Mouse (Mus musculus): ENCODE data around the gene Zc3h7a. TPM values are rescaled to one million over a fixed set of nuclear protein-coding genes. Genes with fewer than 3 reads are reported as not detected.
A peak's percentile ranks its signal among the peaks of the same experiment; 100 is the strongest.

Gene Zc3h7a
- 10 to 100 TPM; 54.2 to 68.5 TPM for total RNA-seq (2021)
- long read RNA-seq, experiment 1, transcript Zc3h7a-201 (23 exons, 3,825 nt) = major isoform, 18 of 44 reads
- long read RNA-seq, experiment 1, partial matches to known transcripts = 5 of 44 reads
- long read RNA-seq, experiment 1, other reads (novel, unspliced or antisense) = 20 of 44 reads
- long read RNA-seq, experiment 2, transcript Zc3h7a-201 (23 exons, 3,825 nt) = major isoform, 6 of 31 reads
- long read RNA-seq, experiment 2, partial matches to known transcripts = 4 of 31 reads
- long read RNA-seq, experiment 2, other reads (novel, unspliced or antisense) = 21 of 31 reads

DNA sequence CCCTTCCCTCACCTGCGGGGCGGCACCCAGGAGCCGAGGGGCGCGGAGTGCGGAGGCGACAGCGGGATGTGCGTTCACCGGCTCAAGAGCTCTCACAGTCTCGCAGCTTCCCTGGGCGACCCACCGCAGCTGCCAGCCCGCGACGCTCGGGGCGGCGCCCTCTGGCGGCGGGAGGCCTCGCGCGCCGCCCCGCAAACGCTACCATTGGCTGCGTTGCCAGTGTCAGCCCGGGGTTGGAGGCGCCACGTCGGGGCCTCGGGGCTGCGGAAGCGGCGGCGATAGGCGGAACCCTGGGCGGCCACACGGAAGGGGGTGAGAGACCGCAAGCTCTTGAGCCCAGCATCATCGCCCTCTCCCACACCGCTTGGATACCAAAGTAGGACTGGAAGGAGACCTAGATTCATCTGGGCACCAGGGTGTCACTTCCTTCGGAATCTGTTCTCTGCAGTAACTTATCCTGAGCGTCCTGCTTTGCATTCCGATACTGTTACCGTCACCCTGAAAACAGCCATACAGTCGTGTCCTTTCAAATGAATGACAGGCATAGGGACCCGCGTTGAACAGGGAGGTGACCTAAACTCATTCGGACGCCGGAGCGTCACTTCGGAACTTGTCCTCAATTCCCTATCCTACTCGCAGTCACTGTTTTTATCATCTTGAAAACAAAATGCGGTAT, at the start of gene Zc3h7a:
TSS of gene Zc3h7a (minus strand) at position 186 of the 676 bp plus-strand sequence.
- peak; percentile 89 to 90 for DNase-seq (ENCODE audit: low spot score in 2 of 2)
- intact Hi-C loops (cut with DNase I) = loop anchor here (10.0 kb wide), 1 partner anchor 302 kb away; no protein-coding TSS in a partner anchor

DNA sequence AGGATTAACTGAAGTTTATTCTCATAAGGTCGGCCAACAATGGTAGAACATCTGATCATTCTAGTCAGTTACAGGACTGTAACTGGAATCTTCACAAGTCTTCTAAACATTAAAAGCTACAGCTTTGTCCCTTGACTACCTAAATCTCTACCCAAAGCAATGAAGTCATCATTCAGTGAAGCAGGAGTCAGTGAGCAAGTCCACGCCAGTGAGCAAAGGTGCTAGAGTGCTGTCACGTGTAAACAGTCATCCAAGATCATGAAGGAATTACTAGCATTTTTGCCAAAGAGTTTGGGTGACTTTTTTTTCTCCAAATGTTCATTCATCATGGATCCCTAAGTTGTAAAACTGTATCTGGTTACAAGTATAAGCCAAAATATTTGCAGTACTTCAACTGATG, 41.6 kb upstream of the Zc3h7a start:
- DNase-seq (ENCODE audit: low spot score in 2 of 2) = no peak
- intact Hi-C loops (cut with DNase I) = no loop called here

DNA sequence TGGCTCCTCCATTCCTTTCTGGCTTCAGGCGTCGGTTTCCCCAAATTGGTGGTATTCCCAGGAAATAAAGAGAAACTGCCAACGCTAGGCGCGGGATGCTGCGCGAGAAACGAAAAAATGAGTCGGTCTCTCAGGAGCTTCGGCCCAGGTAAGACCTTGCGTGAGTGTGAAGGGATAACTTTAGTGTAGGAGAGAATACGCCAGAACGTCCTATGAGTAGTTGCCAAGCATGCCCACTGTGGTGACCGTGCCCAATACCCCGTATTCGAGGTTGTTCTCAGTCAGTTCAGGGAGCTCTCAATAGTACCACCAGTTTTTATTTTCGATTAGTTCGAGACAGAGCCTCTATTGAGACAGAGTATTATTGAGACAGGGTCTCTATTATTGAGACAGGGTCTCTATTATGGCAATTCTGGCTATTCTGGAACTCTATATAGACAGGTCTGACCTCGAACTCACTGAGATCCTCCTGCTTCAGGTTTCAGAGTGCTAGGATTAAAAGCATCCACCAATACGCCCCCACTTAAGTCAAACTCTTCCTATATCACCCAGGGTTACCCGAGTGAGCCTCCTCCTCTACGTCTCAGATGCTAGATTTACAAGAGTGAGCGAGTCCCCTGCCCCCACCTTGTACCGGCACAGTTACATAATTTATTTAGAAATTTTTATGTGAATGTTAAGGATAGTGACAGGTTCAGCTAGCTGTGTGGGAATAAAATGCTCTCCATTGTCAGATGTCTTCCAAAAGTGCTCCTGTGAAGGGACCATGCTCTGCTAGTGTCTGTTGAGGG, 27.6 kb upstream of the Zc3h7a start:
- DNase-seq (ENCODE audit: low spot score in 2 of 2) = peak in 1 of 2 experiments; percentile 54
- intact Hi-C loops (cut with DNase I) = no loop called here

DNA sequence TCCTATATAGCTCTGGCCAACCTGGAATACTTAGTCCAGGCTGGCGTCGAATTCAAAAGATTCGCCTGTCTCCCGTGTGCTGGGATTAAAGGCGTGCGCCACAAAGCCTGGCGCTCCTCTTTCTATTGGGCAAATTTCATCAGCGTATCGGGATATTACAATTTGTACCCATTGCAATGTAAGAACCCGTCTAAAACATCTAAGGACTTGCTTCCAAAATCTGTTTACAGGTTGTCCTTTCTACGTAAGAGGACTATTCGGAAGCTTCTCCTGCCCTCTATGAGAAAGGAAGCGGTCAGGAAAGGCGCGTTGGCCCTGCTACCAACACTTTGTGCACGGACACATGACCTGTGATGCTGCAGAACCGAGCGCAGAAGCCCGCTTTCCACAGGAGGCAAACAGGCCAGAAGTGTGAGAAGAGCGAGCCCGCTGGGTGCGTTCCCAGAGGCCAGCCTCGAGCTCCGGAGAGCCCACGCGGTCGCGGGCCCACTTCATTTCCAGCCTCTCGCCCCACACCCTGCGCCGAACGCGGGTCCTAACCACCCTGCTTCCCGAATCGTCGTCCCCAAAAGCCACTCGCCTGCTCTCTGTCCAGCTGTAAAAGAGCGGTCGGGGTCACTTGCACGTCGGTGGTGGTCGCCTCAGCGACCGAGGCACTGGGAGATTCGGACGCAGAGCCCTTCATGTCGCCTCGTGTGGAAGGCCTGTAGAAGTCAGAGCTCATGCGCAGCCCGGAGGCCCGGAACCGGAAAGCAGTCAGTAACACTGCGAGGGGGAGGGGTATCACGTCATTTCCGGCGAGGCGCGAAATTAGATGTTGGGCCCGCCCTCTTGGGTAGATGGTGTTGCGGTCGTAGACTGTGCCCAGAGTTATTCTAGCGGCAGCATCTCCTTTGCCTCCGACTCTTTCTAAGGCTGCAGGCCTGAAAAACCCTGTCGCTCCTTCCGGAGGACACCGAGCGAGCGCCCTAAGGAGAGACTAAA, 26.7 kb upstream of the Zc3h7a start, which contains the start of gene Rsl1d1:
TSS of gene Rsl1d1 (minus strand) at position 761 of the 984 bp plus-strand sequence.
- peak; percentile 93 to 94 for DNase-seq (ENCODE audit: low spot score in 2 of 2)
- intact Hi-C loops (cut with DNase I) = no loop called here

DNA sequence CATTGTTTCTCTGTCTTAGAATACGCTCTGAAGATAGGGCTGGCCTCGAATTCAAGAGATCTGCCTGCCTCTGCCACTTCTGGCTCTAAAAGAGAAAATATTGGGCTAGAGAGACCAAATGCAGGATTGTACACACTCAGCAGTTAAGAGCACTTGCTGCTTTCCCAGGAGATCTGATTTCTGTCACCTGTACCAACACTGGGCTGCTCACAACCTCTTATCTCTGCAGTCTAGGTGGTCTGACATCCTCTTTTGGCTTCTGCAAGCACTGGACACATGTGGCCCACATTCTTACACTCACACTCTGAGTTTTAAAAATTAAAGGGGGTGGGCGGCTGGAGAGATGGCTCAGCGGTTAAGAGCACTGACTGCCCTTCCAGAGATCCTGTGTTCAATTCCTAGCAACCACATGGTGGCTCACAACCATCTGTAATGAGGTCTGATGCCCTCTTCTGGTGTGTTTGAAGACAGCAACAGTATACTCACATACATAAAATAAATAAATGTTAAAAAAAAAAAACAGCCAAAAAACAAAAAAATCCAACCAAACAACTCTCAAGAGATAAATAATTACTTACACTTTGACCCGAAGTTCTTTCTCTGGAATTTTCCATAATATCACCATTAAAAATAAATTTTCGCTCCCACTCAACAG, 25.7 kb upstream of the Zc3h7a start:
- no peak for DNase-seq (ENCODE audit: low spot score in 2 of 2)
- intact Hi-C loops (cut with DNase I) = no loop called here

DNA sequence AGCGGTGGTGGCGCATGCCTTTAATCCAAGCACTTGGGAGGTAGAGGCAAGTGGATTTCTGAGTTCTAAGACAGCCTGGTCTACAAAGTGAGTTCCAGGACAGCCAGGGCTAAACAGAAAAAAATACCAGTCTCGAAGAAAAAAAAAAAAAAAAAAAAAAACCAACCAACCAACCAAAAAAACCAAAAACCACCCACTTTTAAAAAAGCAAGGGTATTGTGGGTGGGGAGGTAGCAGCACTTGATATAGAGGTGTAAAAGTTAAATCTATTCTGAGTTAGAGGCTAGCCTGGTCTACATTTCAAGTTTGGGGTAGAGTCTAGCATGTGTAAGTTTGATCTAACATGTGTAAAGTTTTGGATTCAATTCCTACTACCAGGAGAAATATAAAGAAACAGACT, 24.1 kb upstream of the Zc3h7a start:
- intact Hi-C loops (cut with DNase I) = no loop called here
- DNase-seq (ENCODE audit: low spot score in 2 of 2) = no peak

DNA sequence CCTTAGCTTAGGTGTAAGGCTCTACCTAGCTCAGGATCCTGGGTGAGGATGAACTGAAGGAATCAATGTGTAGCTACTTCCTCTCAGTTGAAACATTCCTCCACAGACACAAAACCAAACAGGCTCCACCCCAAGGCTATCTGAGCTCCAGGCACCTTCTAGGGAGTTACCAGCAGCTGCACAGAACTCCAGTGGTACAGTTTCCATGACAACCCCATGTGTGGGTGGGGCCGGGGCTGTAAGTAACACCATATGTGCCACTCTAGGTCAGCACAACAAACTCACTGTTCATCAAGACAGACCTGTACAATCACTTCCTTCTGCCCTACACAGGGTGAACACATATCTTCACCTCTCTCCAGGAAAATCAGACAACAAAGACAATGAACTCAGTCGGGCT, 22.3 kb upstream of the Zc3h7a start:
- intact Hi-C loops (cut with DNase I) = loop anchor here (10.0 kb wide), 1 partner anchor 54 kb away; no protein-coding TSS in a partner anchor
- DNase-seq (ENCODE audit: low spot score in 2 of 2) = peak in 1 of 2 experiments; percentile 39

DNA sequence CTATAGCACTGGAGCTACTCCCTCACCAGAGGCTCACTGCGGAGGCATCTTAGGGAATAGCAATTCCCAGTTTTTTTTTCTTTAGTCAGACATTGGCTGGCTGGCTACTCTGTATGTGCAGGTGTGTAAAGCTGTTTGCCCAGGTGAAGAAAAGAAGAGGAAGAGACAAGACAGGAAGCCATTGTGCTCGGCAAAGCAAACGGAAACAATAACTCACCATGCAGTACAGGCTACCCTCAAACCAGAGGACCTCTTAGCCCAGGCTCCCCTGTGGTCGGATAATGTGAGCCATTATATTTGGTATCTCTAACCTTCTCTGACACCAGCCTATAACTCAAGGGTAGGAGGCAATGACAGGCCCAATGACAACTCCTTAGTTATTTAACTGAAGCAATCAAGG, 20.9 kb upstream of the Zc3h7a start:
- DNase-seq (ENCODE audit: low spot score in 2 of 2) = no peak
- intact Hi-C loops (cut with DNase I) = loop anchor here (10.0 kb wide), 1 partner anchor 52 kb away; no protein-coding TSS in a partner anchor

DNA sequence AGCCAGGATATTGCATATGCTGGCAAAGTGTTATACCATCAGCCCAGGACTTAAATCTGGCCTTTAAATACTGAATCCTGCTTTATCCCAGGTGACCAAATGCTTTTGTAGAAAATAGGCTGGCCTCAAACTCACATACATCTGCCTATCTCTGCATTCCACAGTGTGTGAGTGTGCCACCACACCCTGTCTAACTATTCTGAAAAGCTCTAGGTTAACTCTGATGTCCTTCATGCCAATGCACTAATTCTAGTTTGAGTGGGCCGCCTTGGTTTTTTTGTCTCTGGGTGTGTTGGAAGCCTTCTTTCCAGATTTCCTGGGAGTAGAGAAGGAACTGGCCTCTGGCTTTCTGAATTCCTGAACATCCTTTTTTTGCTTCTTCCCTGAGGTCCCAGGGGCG, 17.0 kb upstream of the Zc3h7a start:
- DNase-seq (ENCODE audit: low spot score in 2 of 2) = no peak
- intact Hi-C loops (cut with DNase I) = loop anchor here (10.0 kb wide), 1 partner anchor 48 kb away; no protein-coding TSS in a partner anchor

DNA sequence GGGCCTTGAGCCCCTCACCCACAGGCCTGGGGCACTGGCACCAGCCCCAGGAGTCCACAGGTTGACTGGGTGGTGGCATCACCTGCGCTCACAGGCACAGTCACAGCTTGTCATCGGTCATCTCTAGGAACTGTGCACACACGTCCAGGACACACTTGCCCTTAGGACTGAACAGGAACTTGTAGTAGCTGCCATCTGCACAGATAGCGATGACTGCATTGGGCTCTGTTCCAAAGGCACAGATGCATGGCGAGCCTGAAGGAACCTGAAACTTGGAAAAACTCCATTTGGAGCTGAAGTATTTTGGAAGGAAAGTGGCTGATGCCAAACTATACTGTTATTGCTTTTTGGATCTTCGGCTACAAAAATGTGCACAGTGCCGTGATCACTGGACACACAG, 14.0 kb upstream of the Zc3h7a start:
- intact Hi-C loops (cut with DNase I) = loop anchor here (10.0 kb wide), 1 partner anchor 45 kb away; no protein-coding TSS in a partner anchor
- DNase-seq (ENCODE audit: low spot score in 2 of 2) = peak; percentile 48 to 70

DNA sequence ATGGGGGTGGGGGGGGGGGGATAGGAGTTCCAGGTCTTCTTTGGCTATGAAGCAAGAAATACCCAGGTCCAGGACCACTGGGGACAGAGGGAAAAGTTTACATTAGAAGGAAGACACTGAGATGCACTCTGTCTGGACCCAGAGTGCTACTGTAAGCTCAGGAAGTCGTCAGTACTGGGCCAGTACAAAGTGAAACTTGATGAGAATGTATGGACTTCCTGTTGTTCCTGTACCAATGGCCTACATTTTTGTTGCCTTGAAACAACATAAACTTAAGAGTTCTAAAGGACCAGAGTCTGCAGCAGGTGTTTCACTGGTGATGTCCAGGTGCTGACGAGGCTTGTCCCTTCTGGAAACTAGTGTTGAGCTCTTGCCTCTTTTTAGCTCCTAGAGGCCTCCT, 1.2 kb upstream of the Zc3h7a start:
- intact Hi-C loops (cut with DNase I) = loop anchor here (10.0 kb wide), 1 partner anchor 303 kb away; no protein-coding TSS in a partner anchor
- DNase-seq (ENCODE audit: low spot score in 2 of 2) = no peak

DNA sequence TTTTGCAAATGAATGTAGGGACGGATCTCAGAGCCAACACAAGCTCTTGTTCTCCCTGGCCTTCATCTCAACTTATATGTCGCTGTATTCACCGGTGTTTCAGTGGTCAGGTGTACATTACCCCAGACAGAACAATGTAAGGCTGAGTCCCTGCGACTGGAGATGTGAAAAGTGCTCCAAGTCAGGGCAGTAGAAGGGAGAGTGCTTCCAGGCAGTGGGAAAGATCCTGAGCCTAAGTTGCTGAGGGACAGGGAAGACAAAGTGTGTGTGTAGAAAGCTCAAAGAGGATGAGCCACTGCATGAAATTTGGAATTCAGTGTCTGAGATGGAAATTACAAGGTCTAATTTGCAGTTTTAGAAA, 671 bp upstream of the Zc3h7a start:
- intact Hi-C loops (cut with DNase I) = loop anchor here (10.0 kb wide), 1 partner anchor 302 kb away; no protein-coding TSS in a partner anchor
- DNase-seq (ENCODE audit: low spot score in 2 of 2) = no peak

DNA sequence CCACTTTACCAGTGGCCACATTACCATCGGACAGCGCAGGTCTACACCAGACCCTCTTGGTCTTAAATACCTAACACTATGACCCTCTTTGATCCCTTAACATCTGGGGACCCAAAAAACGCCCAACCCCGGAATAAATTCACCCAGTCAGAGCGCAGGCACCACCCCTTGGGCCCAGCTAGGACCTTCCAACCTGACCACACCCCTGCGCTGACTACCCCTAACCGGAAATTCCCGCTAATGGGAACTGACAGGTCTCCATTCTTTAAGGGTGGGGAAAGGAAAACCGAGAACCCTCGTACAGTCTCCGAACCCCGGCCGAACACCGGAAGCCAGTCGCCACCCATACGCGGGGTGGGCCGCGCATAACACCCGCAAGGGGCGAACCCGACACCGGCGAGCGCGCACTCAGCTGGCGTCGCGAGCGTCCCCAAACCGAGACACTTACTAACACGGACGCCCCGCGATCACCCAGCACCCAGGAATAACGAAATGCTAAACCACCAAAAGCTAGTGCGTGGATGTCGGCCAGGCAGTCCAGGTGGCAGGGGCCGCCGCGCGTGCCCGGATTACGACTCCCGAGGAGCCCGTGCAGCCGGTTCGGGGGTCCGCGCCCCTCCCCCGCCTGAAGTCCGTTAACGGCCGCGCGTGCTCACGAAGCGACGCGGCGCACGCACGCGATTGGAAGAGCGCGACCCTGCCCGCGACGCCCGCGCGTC, 545 bp downstream of the Zc3h7a start:
- intact Hi-C loops (cut with DNase I) = loop anchor here (10.0 kb wide), 1 partner anchor 301 kb away; no protein-coding TSS in a partner anchor
- DNase-seq (ENCODE audit: low spot score in 2 of 2) = peak in 1 of 2 experiments; percentile 33

DNA sequence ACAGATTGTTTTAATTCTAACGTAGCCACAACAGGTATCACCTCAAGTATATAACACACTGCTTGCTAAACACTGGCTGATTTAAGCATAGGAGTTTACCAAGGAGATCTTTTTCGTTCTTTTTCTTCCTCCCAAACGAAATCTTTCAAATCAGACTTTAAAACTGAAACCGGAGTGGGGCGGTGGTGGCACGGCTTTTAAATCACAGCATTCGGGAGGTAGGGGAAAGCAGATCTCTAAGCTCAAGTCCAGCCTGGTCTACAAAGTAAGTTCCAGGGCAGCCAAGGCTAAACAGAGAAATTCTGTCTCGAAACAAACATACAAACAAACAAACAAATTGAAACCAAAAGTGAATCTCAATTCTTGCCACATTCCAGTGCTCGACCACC, 1.1 kb downstream of the Zc3h7a start:
- DNase-seq (ENCODE audit: low spot score in 2 of 2) = no peak
- intact Hi-C loops (cut with DNase I) = loop anchor here (10.0 kb wide), 1 partner anchor 300 kb away; no protein-coding TSS in a partner anchor

DNA sequence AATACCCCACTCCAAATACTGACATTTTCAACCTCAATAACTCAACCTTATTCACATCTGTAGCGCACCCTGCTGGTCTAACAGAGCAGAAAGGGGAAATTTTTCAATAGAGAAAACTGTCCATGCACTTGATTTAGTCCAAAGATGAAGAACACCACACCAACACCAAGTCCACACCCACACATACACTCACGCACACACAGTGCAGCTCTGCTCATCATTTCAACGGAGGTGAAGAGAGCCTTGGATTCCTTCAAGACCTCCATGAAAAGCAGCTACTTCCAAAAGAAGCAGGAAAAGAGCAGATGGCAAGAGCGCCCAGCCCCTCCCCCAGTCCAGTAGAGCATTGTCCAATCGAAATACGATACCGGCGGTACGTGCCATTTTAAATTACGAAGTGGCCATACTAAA, 1.5 kb downstream of the Zc3h7a start:
- DNase-seq (ENCODE audit: low spot score in 2 of 2) = peak; percentile 46 to 74

DNA sequence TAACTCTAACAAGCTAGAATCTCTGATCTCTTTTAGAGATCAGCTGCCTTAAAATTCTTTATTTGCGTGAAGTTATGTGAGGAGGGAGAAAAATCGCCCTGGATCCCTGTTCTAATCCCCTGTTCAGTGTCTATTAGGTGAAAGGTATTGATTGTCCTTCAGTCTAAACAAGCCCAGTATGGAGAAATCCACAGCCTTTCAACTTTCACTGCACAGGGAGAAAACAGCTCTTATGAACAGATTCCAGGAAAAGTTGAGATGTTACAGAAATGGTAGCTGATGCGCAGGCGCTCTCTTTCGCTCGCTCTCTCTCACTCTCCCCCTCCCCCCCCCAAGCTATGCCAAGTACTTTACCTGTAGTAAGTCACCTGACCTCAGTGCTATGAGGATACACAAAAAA, 4.5 kb downstream of the Zc3h7a start:
- no peak for DNase-seq (ENCODE audit: low spot score in 2 of 2)
- intact Hi-C loops (cut with DNase I) = loop anchor here (10.0 kb wide), 1 partner anchor 297 kb away; no protein-coding TSS in a partner anchor

More for the DNA sequence above, 1.5 kb downstream of the Zc3h7a start:
- intact Hi-C loops (cut with DNase I) = loop anchor here (10.0 kb wide), 1 partner anchor 300 kb away; no protein-coding TSS in a partner anchor

DNA sequence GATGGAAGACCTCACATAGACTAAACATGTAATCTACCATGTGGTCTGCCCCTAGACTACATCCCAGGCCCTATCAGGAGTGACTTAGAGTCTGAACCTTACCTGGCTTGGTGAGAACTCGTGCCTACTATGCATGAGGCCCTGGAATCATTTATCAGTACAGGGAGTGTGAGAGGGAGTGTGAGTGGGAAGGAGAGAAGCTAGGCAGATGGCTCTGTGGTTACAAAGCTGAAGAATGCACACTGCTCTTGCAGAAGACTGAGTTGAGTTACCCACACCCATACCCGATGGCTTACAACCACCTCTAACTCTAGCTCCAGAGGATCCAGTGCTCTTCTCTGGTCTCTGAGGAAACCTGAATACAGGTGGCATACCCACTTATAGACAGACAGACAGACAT, 9.8 kb downstream of the Zc3h7a start:
- intact Hi-C loops (cut with DNase I) = no loop called here

More for the DNA sequence above, 9.8 kb downstream of the Zc3h7a start:
- DNase-seq (ENCODE audit: low spot score in 2 of 2) = peak; percentile 12 to 30
